Mouse (Mus musculus) spleen, postnatal 10 days (tissue): Measurements from ENCODE around the gene Msantd2.
A peak's percentile ranks its signal among the peaks of the same experiment; 100 is the strongest.

Source experiments
- DNase-seq, 2 experiments: peaks; one replicate each; pipeline ENCODE4 v3.0.0; 2021 to 2022; ENCODE audit warnings: low spot score in 2 of 2

Gene Msantd2

GRCm38 (mm10) chr9:37504348-37504747 lies 15.2 kb downstream of the Msantd2 start:
- DNase-seq = no peak

- no peak for DNase-seq
Observed at GRCm38 (mm10) chr9:37506023-37506422, 16.9 kb downstream of the Msantd2 start.

GRCm38 (mm10) chr9:37512097-37512496 lies 23.0 kb downstream of the Msantd2 start:
- no peak for DNase-seq

- DNase-seq = no peak
Observed at GRCm38 (mm10) chr9:37514456-37514855, 25.3 kb downstream of the Msantd2 start.

GRCm38 (mm10) chr9:37517467-37517866 lies 28.3 kb downstream of the Msantd2 start:
- DNase-seq = no peak

GRCm38 (mm10) chr9:37518991-37519390 lies 29.9 kb downstream of the Msantd2 start:
- DNase-seq = no peak

- no peak for DNase-seq
Observed at GRCm38 (mm10) chr9:37519995-37520394, 30.9 kb downstream of the Msantd2 start.

- DNase-seq = no peak
Observed at GRCm38 (mm10) chr9:37525461-37525860, 36.3 kb downstream of the Msantd2 start.

- no peak for DNase-seq
Observed at GRCm38 (mm10) chr9:37526443-37527395, 37.6 kb downstream of the Msantd2 start.

GRCm38 (mm10) chr9:37527396-37528224 lies 38.5 kb downstream of the Msantd2 start, which contains the start of gene Esam:
Gene Esam, plus strand, starts transcription at chr9:37528078.
- peak in 1 of 2 experiments; percentile 50 for DNase-seq

- no peak for DNase-seq
Observed at GRCm38 (mm10) chr9:37528225-37528970, 39.3 kb downstream of the Msantd2 start.

- peak in 1 of 2 experiments; percentile 50 for DNase-seq
Observed at GRCm38 (mm10) chr9:37530031-37530887, 41.1 kb downstream of the Msantd2 start.

GRCm38 (mm10) chr9:37530888-37531705 lies 42.0 kb downstream of the Msantd2 start:
- DNase-seq = no peak

GRCm38 (mm10) chr9:37536851-37537250 lies 47.7 kb downstream of the Msantd2 start:
- no peak for DNase-seq

GRCm38 (mm10) chr9:37537658-37538250 lies 48.6 kb downstream of the Msantd2 start:
- DNase-seq = no peak

- DNase-seq = no peak
Observed at GRCm38 (mm10) chr9:37539170-37540025, 50.3 kb downstream of the Msantd2 start, which contains the start of gene Vsig2. Gene Vsig2, plus strand, starts transcription at chr9:37539255.

GRCm38 (mm10) chr9:37540226-37540625 lies 51.1 kb downstream of the Msantd2 start:
- DNase-seq = no peak
